Comparison of ENCODE assay signal across 8 mouse cellular contexts in genomic region chr11:82871031-82871446, GRCm38 (mm10). TPM values are rescaled to one million over a fixed set of nuclear protein-coding genes. Genes with fewer than 3 reads are reported as not detected.
DNase-seq lines count a peak whose midpoint lies in the region; ATAC-seq and TF ChIP-seq lines count a peak whose summit lies in the region.

Gene Rffl, minus strand, starts transcription at chr11:82871210.

- no peak for TF ChIP-seq POLR2A in bone marrow macrophage, adult 2 months (IDR thresholded peaks at IDR 0.05; ENCODE audit: borderline replicate concordance, low read depth, low read length)
- TF ChIP-seq POLR2A in embryonic fibroblast, embryonic 13.5 days (IDR thresholded peaks at IDR 0.05; ENCODE audit: low read depth, low read length) = no peak; the same call in 1 of the 2 replicates

- H3K4me2 ChIP-seq in kidney, embryonic 15.5 days = peak within 1 kb of the TSS; percentile 77

- under 1% methylated on average over 43 of the region's 43 CpGs for WGBS in heart, embryonic 10.5 days
- WGBS in kidney, embryonic 15.5 days = under 1% methylated on average over 42 of the region's 43 CpGs

- no peaks in the 10 kb centered on the region for H3K27me3 ChIP-seq in heart, embryonic 10.5 days (ENCODE audit: insufficient read depth, poor library complexity, severe bottlenecking)
- no peaks in the 10 kb centered on the region for H3K27me3 ChIP-seq in kidney, embryonic 15.5 days

- peak within 1 kb of the TSS; percentile 84 for H3K4me3 ChIP-seq in bone marrow macrophage, adult 2 months (ENCODE audit: insufficient read depth, low read length)
- H3K4me3 ChIP-seq in embryonic fibroblast, embryonic 13.5 days (ENCODE audit: insufficient read depth, low read length) = peak within 1 kb of the TSS; percentile 60
- H3K4me3 ChIP-seq in heart, embryonic 10.5 days = peak within 1 kb of the TSS; percentile 88
- H3K4me3 ChIP-seq in kidney, embryonic 15.5 days (replicated peaks) = peak within 1 kb of the TSS; percentile 96

- ATAC-seq in kidney, embryonic 15.5 days (replicated peaks; ENCODE audit: low FRiP score) = peak; percentile 96
- ATAC-seq in monocyte, adult 5-6 weeks (replicated peaks; ENCODE audit: insufficient number of reproducible peaks, low FRiP score, low TSS enrichment, poor library complexity, severe bottlenecking) = peak; percentile 83

- H3K27ac ChIP-seq in bone marrow macrophage, adult 2 months (ENCODE audit: insufficient read depth, low read depth, low read length) = peak within 1 kb of the TSS; percentile 90
- no peak within 1 kb of the TSS; the same call in 1 of the 2 replicates for H3K27ac ChIP-seq in embryonic fibroblast, embryonic 13.5 days (ENCODE audit: insufficient read depth, low read length)
- H3K27ac ChIP-seq in heart, embryonic 10.5 days = peak within 1 kb of the TSS; percentile 89
- H3K27ac ChIP-seq in kidney, embryonic 15.5 days = peak within 1 kb of the TSS; percentile 93

- H3K9me3 ChIP-seq in heart, embryonic 10.5 days = no peaks in the 10 kb centered on the region
- no peaks in the 10 kb centered on the region for H3K9me3 ChIP-seq in kidney, embryonic 15.5 days (replicated peaks)

- no peaks in the 10 kb centered on the region for H3K36me3 ChIP-seq in heart, embryonic 10.5 days
- H3K36me3 ChIP-seq in kidney, embryonic 15.5 days = no peaks in the 10 kb centered on the region

- H3K9ac ChIP-seq in kidney, embryonic 15.5 days = peak within 1 kb of the TSS; percentile 72

- H3K4me1 ChIP-seq in bone marrow macrophage, adult 2 months (ENCODE audit: control insufficient read depth, insufficient read depth, low read length) = peaks cover 20% of the 10 kb centered on the region
- no peaks in the 10 kb centered on the region for H3K4me1 ChIP-seq in embryonic fibroblast, embryonic 13.5 days (ENCODE audit: control insufficient read depth, insufficient read depth, low read length)
- H3K4me1 ChIP-seq in heart, embryonic 10.5 days = peaks cover 17% of the 10 kb centered on the region; the same call in 1 of the 2 replicates
- peaks cover 9% of the 10 kb centered on the region; the same call in 1 of the 2 replicates for H3K4me1 ChIP-seq in kidney, embryonic 15.5 days

- DNase-seq in A20 (ENCODE audit: low read depth, low spot score) = peak; percentile 94
- peak; percentile 94 for DNase-seq in heart, embryonic 10.5 days (ENCODE audit: low spot score)
- DNase-seq in liver = peak; percentile 98
- peak; percentile 96 to 100 for DNase-seq in spleen, postnatal 4 days (ENCODE audit: low spot score in 2 of 2)

- TF ChIP-seq CTCF in bone marrow macrophage, adult 2 months (IDR thresholded peaks at IDR 0.05; ENCODE audit: low read depth, low read length) = peak; percentile 38; the same call in 1 of the 2 replicates
- peak; percentile 45 for TF ChIP-seq CTCF in embryonic fibroblast, embryonic 13.5 days (IDR thresholded peaks at IDR 0.05; ENCODE audit: borderline replicate concordance, insufficient read depth, low read length)

RNA-seq across cellular contexts. Expression of gene Rffl, which starts in this region (rescaled TPM):
- 11.7 and 12.7 TPM in 2 replicates for polyA plus RNA-seq in bone marrow macrophage, adult 2 months (2012; ENCODE audit: insufficient read depth, insufficient read length, missing spikeins)
- polyA plus RNA-seq in embryonic fibroblast, embryonic 13.5 days (2011; ENCODE audit: insufficient read length, low read depth, missing spikeins) = 5.7 and 6.2 TPM in 2 replicates
- 7.5 and 7.9 TPM in 2 replicates for polyA plus RNA-seq in heart, embryonic 10.5 days (2016; fragmentation: Nextera tagmentation; extraction: Ambion mirVana)
- 22.3 and 23.6 TPM in 2 replicates for polyA plus RNA-seq in kidney, embryonic 15.5 days (2015; fragmentation: Nextera tagmentation; extraction: Ambion mirVana)
- total RNA-seq in monocyte, adult 5-6 weeks (2017) = 13.3 to 17.8 TPM (median 16.3 TPM) in 3 replicates
